Mouse (Mus musculus) fat pad, adult 2 months (tissue): ENCODE data around the gene Prkaca.

ENCODE experiments used
- DNase-seq: peaks from one replicate; pipeline ENCODE4 v3.0.0-alpha.2; 2011; ENCODE audit warnings: low read depth, low spot score; ENCODE audit errors: extremely low read depth

The Prkaca gene

GRCm38 (mm10) chr8:84029272-84029671 is 56.5 kb downstream of the Prkaca start:
- DNase-seq = no peak

GRCm38 (mm10) chr8:84032777-84033176 is 60.0 kb downstream of the Prkaca start:
- no peak for DNase-seq

GRCm38 (mm10) chr8:84038015-84038414 is 65.2 kb downstream of the Prkaca start:
- no peak for DNase-seq

- no peak for DNase-seq
These were observed 66.3 kb downstream of the Prkaca start for GRCm38 (mm10) chr8:84039050-84039449.

- DNase-seq = no peak
These were observed 69.5 kb downstream of the Prkaca start, which contains the start of gene Il27ra for GRCm38 (mm10) chr8:84042066-84042947. Gene Il27ra (minus strand): TSS chr8:84042589.

- DNase-seq = no peak
These were observed 70.2 kb downstream of the Prkaca start for GRCm38 (mm10) chr8:84042948-84043342.

- DNase-seq = no peak
These were observed 71.3 kb downstream of the Prkaca start for GRCm38 (mm10) chr8:84044103-84044502.

GRCm38 (mm10) chr8:84044900-84045299 is 72.1 kb downstream of the Prkaca start, which contains the start of gene Rln3:
Gene Rln3 (minus strand): TSS chr8:84045000.
- no peak for DNase-seq
